Mouse (Mus musculus) CH12.LX (cell line): ENCODE results near the gene Creb3l1. TPM values are rescaled to one million over a fixed set of nuclear protein-coding genes. Genes with fewer than 3 reads are reported as not detected.

Source experiments
- DNase-seq: peaks from one replicate; pipeline ENCODE4 v3.0.0-alpha.2; 2013; ENCODE audit errors: extremely low read depth
- H3K27ac ChIP-seq: 2 replicates; pipeline ENCODE4 v1.5.1; 2012; ENCODE audit warnings: low read depth, mild to moderate bottlenecking, control low read depth, moderate library complexity; ENCODE audit not compliant: insufficient read depth
- H3K27me3 ChIP-seq: replicated peaks from 2 replicates; pipeline ENCODE3; 2012; ENCODE audit warnings: inconsistent platforms
- H3K36me3 ChIP-seq, 2 experiments: replicated peaks in 1 of 2; 2 replicates each; pipeline versions ENCODE3 to v1.6.1; 2012; ENCODE audit warnings: inconsistent platforms in 1 of 2, low read length in 1 of 2, mild to moderate bottlenecking in 1 of 2, mixed read lengths in 1 of 2, moderate library complexity in 1 of 2; ENCODE audit not compliant: control insufficient read depth in 1 of 2, insufficient read depth in 1 of 2
- H3K4me1 ChIP-seq, 2 experiments: 2 replicates each; pipeline ENCODE4 v1.6.1; 2012; ENCODE audit warnings: inconsistent platforms in 1 of 2, moderate library complexity in 1 of 2; ENCODE audit not compliant: insufficient read depth in 2 of 2, control insufficient read depth in 1 of 2
- H3K4me2 ChIP-seq: 2 replicates; pipeline ENCODE4 v1.6.1; 2012; ENCODE audit warnings: low read depth, mild to moderate bottlenecking, control low read depth; ENCODE audit not compliant: poor library complexity, insufficient read depth, severe bottlenecking
- H3K4me3 ChIP-seq, 3 experiments: fragments of 150-350 bp in 1 of 3; sonication (generic) in 1 of 3; replicated peaks in 1 of 3; 2 replicates each; pipeline versions ENCODE3 to v1.5.1; 2011 to 2012; ENCODE audit warnings: low read depth in 2 of 3, low read length in 2 of 3, mild to moderate bottlenecking in 2 of 3, moderate library complexity in 2 of 3, control low read depth in 1 of 3, improper control_type of control experiment in 1 of 3, inconsistent platforms in 1 of 3, mixed read lengths in 1 of 3; ENCODE audit not compliant: poor library complexity in 1 of 3
- H3K79me2 ChIP-seq: replicated peaks from 2 replicates; pipeline ENCODE4 v1.6.1; 2012; ENCODE audit warnings: mild to moderate bottlenecking, moderate library complexity; ENCODE audit not compliant: control insufficient read depth, poor library complexity, insufficient read depth, severe bottlenecking; ENCODE audit errors: extremely low read depth
- H3K9ac ChIP-seq: 2 replicates; pipeline ENCODE4 v1.6.1; 2012; ENCODE audit warnings: low read depth, mild to moderate bottlenecking, control low read depth, moderate library complexity; ENCODE audit not compliant: insufficient read depth
- H3K9me3 ChIP-seq: replicated peaks from 2 replicates; pipeline ENCODE3; 2012; ENCODE audit warnings: low read length, inconsistent platforms, mixed read lengths
- CHD1 ChIP-seq: IDR thresholded peaks from 2 replicates; pipeline ENCODE4 v1.6.1; 2012; ENCODE audit warnings: low read depth, low read length, improper control_type of control experiment, inconsistent platforms
- CHD2 ChIP-seq: IDR thresholded peaks from 2 replicates; pipeline ENCODE4 v1.6.1; 2011; ENCODE audit warnings: low read length, improper control_type of control experiment
- EP300 ChIP-seq: IDR thresholded peaks from 2 replicates; pipeline ENCODE4 v1.6.1; 2011; ENCODE audit warnings: low read length, improper control_type of control experiment
- ETS1 ChIP-seq: conservative IDR thresholded peaks from 2 replicates; pipeline ENCODE4 v1.6.1; 2012; ENCODE audit warnings: low read depth, mild to moderate bottlenecking, inconsistent platforms, low read length, improper control_type of control experiment, moderate library complexity
- GABPA ChIP-seq: IDR thresholded peaks from 2 replicates; pipeline ENCODE4 v1.6.1; 2012; ENCODE audit warnings: low read depth, low read length, improper control_type of control experiment, inconsistent platforms; ENCODE audit not compliant: insufficient replicate concordance
- HCFC1 ChIP-seq: IDR thresholded peaks from 2 replicates; pipeline ENCODE4 v1.6.1; 2012; ENCODE audit warnings: low read depth, mild to moderate bottlenecking, inconsistent platforms, low read length, improper control_type of control experiment
- JUN ChIP-seq: IDR thresholded peaks from 2 replicates; pipeline ENCODE4 v1.6.1; 2011; ENCODE audit warnings: low read depth, mild to moderate bottlenecking, low read length, improper control_type of control experiment, moderate library complexity; ENCODE audit not compliant: insufficient read depth
- JUND ChIP-seq: conservative IDR thresholded peaks from 2 replicates; pipeline ENCODE4 v1.6.1; 2011; ENCODE audit warnings: low read depth, low read length, improper control_type of control experiment
- KAT2A ChIP-seq: IDR thresholded peaks from 2 replicates; pipeline ENCODE4 v1.6.1; 2012; ENCODE audit warnings: low read length, improper control_type of control experiment, inconsistent platforms; ENCODE audit not compliant: insufficient replicate concordance
- MAFK ChIP-seq: IDR thresholded peaks from 2 replicates; pipeline ENCODE4 v1.6.1; 2011; ENCODE audit warnings: low read length, improper control_type of control experiment; ENCODE audit not compliant: insufficient replicate concordance
- MAZ ChIP-seq: IDR thresholded peaks from 2 replicates; pipeline ENCODE4 v1.6.1; 2012; ENCODE audit warnings: low read depth, mild to moderate bottlenecking, inconsistent platforms, low read length, improper control_type of control experiment, moderate library complexity
- MYC ChIP-seq: IDR thresholded peaks from 2 replicates; pipeline ENCODE4 v1.6.1; 2011; ENCODE audit warnings: low read depth, mild to moderate bottlenecking, improper control_type of control experiment, low read length
- NELFE ChIP-seq: IDR thresholded peaks from 2 replicates; pipeline ENCODE4 v1.6.1; 2011; ENCODE audit warnings: low read depth, low read length, improper control_type of control experiment
- POLR2A ChIP-seq: IDR thresholded peaks from 2 replicates; pipeline ENCODE4 v1.6.1; 2011; ENCODE audit warnings: low read depth, mild to moderate bottlenecking, improper control_type of control experiment, low read length
- POLR2AphosphoS2 ChIP-seq: IDR thresholded peaks from 2 replicates; pipeline ENCODE4 v1.6.1; 2011; ENCODE audit warnings: low read depth, low read length, improper control_type of control experiment
- RCOR1 ChIP-seq: conservative IDR thresholded peaks from 2 replicates; pipeline ENCODE4 v1.6.1; 2012; ENCODE audit warnings: low read depth, mild to moderate bottlenecking, inconsistent platforms, low read length, improper control_type of control experiment
- SIN3A ChIP-seq: IDR thresholded peaks from 2 replicates; pipeline ENCODE4 v1.6.1; 2012; ENCODE audit warnings: low read length, improper control_type of control experiment, inconsistent platforms
- TBP ChIP-seq: conservative IDR thresholded peaks from 2 replicates; pipeline ENCODE4 v1.6.1; 2011; ENCODE audit warnings: low read depth, low read length, improper control_type of control experiment
- TCF12 ChIP-seq: IDR thresholded peaks from 2 replicates; pipeline ENCODE4 v1.6.1; 2014; ENCODE audit warnings: low read depth, mild to moderate bottlenecking, inconsistent platforms, low read length, improper control_type of control experiment
- UBTF ChIP-seq: IDR thresholded peaks from 2 replicates; pipeline ENCODE4 v1.6.1; 2012; ENCODE audit warnings: low read depth, mild to moderate bottlenecking, inconsistent platforms, low read length, improper control_type of control experiment, moderate library complexity
- USF1 ChIP-seq: IDR thresholded peaks from 2 replicates; pipeline ENCODE4 v1.6.1; 2014; ENCODE audit warnings: low read depth, mild to moderate bottlenecking, inconsistent platforms, low read length, improper control_type of control experiment
- ZMIZ1 ChIP-seq: IDR thresholded peaks from 2 replicates; pipeline ENCODE4 v1.6.1; 2012; ENCODE audit warnings: low read depth, mild to moderate bottlenecking, inconsistent platforms, low read length, improper control_type of control experiment
- ZNF384 ChIP-seq: IDR thresholded peaks from 2 replicates; pipeline ENCODE4 v1.6.1; 2012; ENCODE audit warnings: low read depth, low read length, improper control_type of control experiment, inconsistent platforms
- dilution Hi-C: fragments of 300-500 bp; cut with MboI; formaldehyde crosslinking; loops from 2 replicates; pipeline ENCODE4 v1.14.3; 2020; ENCODE audit warnings: low sequenced_read_pairs; ENCODE audit not compliant: extremely low pct_unique_long_range_greater_than_20kb, extremely low pct_ligation_motif_present
- in situ Hi-C: fragments of 300-500 bp; cut with MboI; formaldehyde crosslinking; loops from 3 replicates; pipeline ENCODE4 v1.14.3; 2019; ENCODE audit warnings: low sequenced_read_pairs, low pct_ligation_motif_present, low pct_unique_long_range_greater_than_20kb, mixed read lengths
- polyA plus RNA-seq: library from polyadenylated mRNA; unstranded; fragments of >175 nt; gene quantifications from 2 replicates; pipeline ENCODE4 v1.2.1, GENCODE M21; 2012; ENCODE audit warnings: low read depth; ENCODE audit not compliant: insufficient read length
- total RNA-seq, 2 experiments: library from RNA; depleted of rRNA; stranded (reverse); fragments of 300-350 nt in 1 of 2; fragments of >200 nt in 1 of 2; gene quantifications; 2 replicates each; pipeline ENCODE4 v1.2.3; 2012 to 2014

Gene Creb3l1
- total and polyA plus RNA-seq, 3 experiments, result 0.08 to 2.0 (median 0.59) TPM

DNA sequence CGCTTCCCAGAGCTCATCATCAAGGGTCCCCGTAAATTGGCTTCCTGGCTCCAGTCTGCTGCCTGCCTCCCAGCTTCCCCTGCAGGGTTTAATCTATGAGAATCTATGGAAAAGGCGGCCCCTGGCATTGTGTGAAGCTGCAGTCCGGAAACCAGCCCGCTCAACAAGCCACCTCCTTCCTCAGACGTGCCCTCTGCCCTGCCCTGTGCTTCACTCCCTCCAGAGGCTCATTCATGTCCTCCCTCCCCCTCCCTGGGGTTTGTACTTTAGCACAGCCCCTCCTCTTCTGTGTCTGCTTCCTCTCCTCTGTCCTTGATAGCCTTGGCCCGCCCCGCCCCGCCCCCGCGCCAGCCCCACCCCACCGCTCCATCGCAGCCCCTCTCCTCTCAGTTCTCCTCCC is 39.9 kb downstream of the Creb3l1 start:
- H3K27me3 ChIP-seq, result peaks cover 2% of the 10 kb centered on the region
- dilution Hi-C loops, result no loop called here
- no peaks in the 10 kb centered on the region for H3K79me2 ChIP-seq
- peak overlapping the region; percentile 19 to 41 (median 35) for H3K4me3 ChIP-seq
- no peak for TF ChIP-seq CHD1
- peak; percentile 44 for TF ChIP-seq HCFC1
- peak; percentile 50; the same call in 1 of the 2 replicates for TF ChIP-seq TCF12
- no peak for TF ChIP-seq KAT2A
- TF ChIP-seq USF1, result no peak
- TF ChIP-seq POLR2A, result peak; percentile 79
- TF ChIP-seq POLR2AphosphoS2, result no peak
- no peak for TF ChIP-seq MAFK
- no peak for TF ChIP-seq JUN
- no peak for TF ChIP-seq UBTF
- TF ChIP-seq ETS1, result no peak
- TF ChIP-seq TBP, result peak; percentile 65; the same call in 1 of the 2 replicates
- TF ChIP-seq JUND, result no peak
- TF ChIP-seq MAZ, result peak; percentile 78
- TF ChIP-seq ZNF384, result no peak
- no peak for TF ChIP-seq EP300
- peak; percentile 34; the same call in 1 of the 2 replicates for TF ChIP-seq ZMIZ1
- TF ChIP-seq NELFE, result peak; percentile 55; the same call in 1 of the 2 replicates
- H3K27ac ChIP-seq, result peak overlapping the region; percentile 20
- peak; percentile 94 for DNase-seq
- peaks cover 2% of the 10 kb centered on the region for H3K9me3 ChIP-seq
- in situ Hi-C loops, result no loop called here
- peak overlapping the region; percentile 78 for H3K4me2 ChIP-seq
- H3K4me1 ChIP-seq, result peaks cover 9 to 29% of the 10 kb centered on the region in 2 experiments
- H3K36me3 ChIP-seq, result peaks cover 0 to 7% of the 10 kb centered on the region in 2 experiments
- H3K9ac ChIP-seq, result peak overlapping the region; percentile 41

DNA sequence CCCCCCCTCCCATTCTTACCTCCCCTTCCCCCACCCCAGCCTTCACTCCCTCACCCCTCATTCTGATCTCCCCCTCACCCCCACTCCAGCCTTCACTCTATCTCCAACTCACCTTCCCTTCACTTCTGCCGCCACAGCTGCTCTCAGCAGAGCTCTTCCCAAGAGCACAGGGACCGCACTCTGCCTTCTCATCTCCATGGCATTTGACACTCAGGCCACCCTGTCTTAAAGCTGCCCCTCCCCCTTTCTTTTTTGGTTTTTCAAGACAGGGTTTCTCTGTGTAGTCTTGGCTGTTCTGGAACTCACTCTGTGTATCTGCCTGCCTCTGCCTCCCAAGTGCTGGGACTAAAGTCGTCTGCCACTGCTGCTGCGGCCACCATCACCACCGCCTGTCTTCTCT is 43.5 kb downstream of the Creb3l1 start:
- TF ChIP-seq MYC (no peak), JUND (no peak), EP300 (no peak), POLR2A (no peak), SIN3A (no peak), GABPA (no peak), POLR2AphosphoS2 (no peak), MAZ (no peak), RCOR1 (no peak), CHD2 (no peak), TBP (no peak)
- no peak for DNase-seq
- Histone ChIP-seq H3K36me3 (peaks cover 0 to 7% of the 10 kb centered on the region in 2 experiments), H3K79me2 (no peaks in the 10 kb centered on the region), H3K27me3 (peaks cover 11% of the 10 kb centered on the region), H3K4me1 (peaks cover 7 to 20% of the 10 kb centered on the region in 2 experiments), H3K4me2 (no peak overlapping the region), H3K9me3 (no peaks in the 10 kb centered on the region), H3K4me3 (no peak overlapping the region), H3K27ac (no peak overlapping the region), H3K9ac (no peak overlapping the region)
- dilution Hi-C loops, result no loop called here
- in situ Hi-C loops, result no loop called here
